Mouse (Mus musculus): ENCODE data around the gene Rhbdl3.
"Not testable (repeated sequence)": the region's sequence is repeated elsewhere in the genome, so short reads cannot be mapped to it uniquely, and the experiment has no call there.

Gene Rhbdl3

GRCm38 (mm10) chr11:80313944-80314343 is 13.2 kb downstream of the Rhbdl3 start:
- DNase-seq = no peak

- DNase-seq = no peak
These were observed 15.3 kb downstream of the Rhbdl3 start for GRCm38 (mm10) chr11:80315743-80316639.

- no peak for DNase-seq
These were observed 22.5 kb downstream of the Rhbdl3 start for GRCm38 (mm10) chr11:80323255-80323654.

GRCm38 (mm10) chr11:80324636-80325035 is 23.9 kb downstream of the Rhbdl3 start:
- no peak for DNase-seq

- DNase-seq = no peak
These were observed 32.1 kb downstream of the Rhbdl3 start for GRCm38 (mm10) chr11:80332709-80333400.

GRCm38 (mm10) chr11:80335609-80336350 is 35.1 kb downstream of the Rhbdl3 start:
- no peak for DNase-seq

- no peak for DNase-seq
These were observed 35.6 kb downstream of the Rhbdl3 start for GRCm38 (mm10) chr11:80336351-80336730.

GRCm38 (mm10) chr11:80342482-80342881 is 41.8 kb downstream of the Rhbdl3 start:
- no peak for DNase-seq

GRCm38 (mm10) chr11:80351832-80352430 is 51.2 kb downstream of the Rhbdl3 start:
- DNase-seq = peak; percentile 86

GRCm38 (mm10) chr11:80354832-80355231 is 54.1 kb downstream of the Rhbdl3 start:
- DNase-seq = no peak

GRCm38 (mm10) chr11:80368949-80369348 is 68.2 kb downstream of the Rhbdl3 start:
- DNase-seq = no peak

GRCm38 (mm10) chr11:80376651-80377050 is 75.9 kb downstream of the Rhbdl3 start:
- no peak for DNase-seq

- DNase-seq = peak; percentile 86
These were observed 77.2 kb downstream of the Rhbdl3 start, which contains the start of gene 5730455P16Rik for GRCm38 (mm10) chr11:80377712-80378451. TSS of gene 5730455P16Rik (minus strand) at chr11:80378034.

GRCm38 (mm10) chr11:80378452-80379068 is 77.8 kb downstream of the Rhbdl3 start:
- not testable (repeated sequence) for DNase-seq

- not testable (repeated sequence) for DNase-seq
These were observed 78.5 kb downstream of the Rhbdl3 start for GRCm38 (mm10) chr11:80379184-80379583.

- DNase-seq = no peak
These were observed 81.9 kb downstream of the Rhbdl3 start for GRCm38 (mm10) chr11:80382626-80383018.

GRCm38 (mm10) chr11:80383019-80383625 is 82.4 kb downstream of the Rhbdl3 start, which contains the start of gene Zfp207:
TSS of gene Zfp207 (plus strand) at chr11:80383279.
- peak; percentile 99 for DNase-seq

GRCm38 (mm10) chr11:80383626-80384046 is 82.9 kb downstream of the Rhbdl3 start:
- no peak for DNase-seq

GRCm38 (mm10) chr11:80384461-80384860 is 83.7 kb downstream of the Rhbdl3 start:
- DNase-seq = no peak

- DNase-seq = no peak
These were observed 84.3 kb downstream of the Rhbdl3 start for GRCm38 (mm10) chr11:80385055-80385454.

GRCm38 (mm10) chr11:80386790-80387189 is 86.1 kb downstream of the Rhbdl3 start:
- DNase-seq = no peak

Measured in kidney, adult 18-20 months (tissue).